Mouse (Mus musculus): ENCODE data around the gene Trpm8.

Gene Trpm8

GRCm38 (mm10) chr1:88284946-88285320, 7.5 kb downstream of the Trpm8 start:
- no peak for DNase-seq (ENCODE audit: low spot score)

GRCm38 (mm10) chr1:88285652-88286051, 8.2 kb downstream of the Trpm8 start:
- no peak for DNase-seq (ENCODE audit: low spot score)

GRCm38 (mm10) chr1:88286136-88286845, 8.8 kb downstream of the Trpm8 start:
- no peak for DNase-seq (ENCODE audit: low spot score)

DNA sequence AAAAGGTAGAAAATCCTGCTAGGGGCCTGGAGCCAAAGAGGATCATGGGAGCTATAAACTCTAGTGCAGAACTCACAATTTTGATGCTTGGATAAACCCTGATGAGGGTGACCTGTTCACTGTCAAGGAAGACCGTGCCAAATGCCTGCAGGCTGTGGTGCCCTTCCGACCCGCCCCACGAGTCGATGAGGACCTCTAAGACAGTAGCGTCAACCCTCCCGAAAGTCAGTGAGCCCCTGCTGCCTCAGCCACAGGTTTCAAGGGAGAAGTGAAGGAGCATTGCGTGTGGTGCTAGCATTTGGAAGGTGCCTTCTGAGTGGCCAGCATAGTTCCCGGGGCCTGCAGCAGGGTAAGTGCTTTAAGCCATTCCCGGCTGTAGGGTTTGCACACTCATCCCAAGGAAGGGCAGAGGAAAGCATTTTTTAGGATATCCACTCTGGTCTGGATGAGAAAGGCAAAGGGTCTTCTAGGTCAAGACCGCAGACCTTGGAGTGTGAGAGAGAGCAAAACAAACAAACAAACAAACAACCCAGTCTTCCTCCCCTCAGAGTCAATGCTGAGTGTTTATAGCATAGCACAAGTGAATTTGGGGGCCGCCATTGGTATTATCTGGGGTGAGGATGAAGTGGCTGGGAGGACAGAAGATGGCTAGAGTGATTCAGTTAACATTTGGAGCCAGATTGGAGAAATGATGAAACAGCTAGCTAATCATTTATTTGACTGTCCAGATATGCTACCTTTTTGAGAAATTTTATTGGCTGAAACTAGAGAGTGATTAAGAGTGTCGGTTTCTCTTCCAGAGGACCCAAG, 9.6 kb downstream of the Trpm8 start:
- DNase-seq (ENCODE audit: low spot score): no peak

GRCm38 (mm10) chr1:88287697-88287980, 10.2 kb downstream of the Trpm8 start:
- peak; percentile 61 for DNase-seq (ENCODE audit: low spot score)

- DNase-seq (ENCODE audit: low spot score): no peak
Observed at GRCm38 (mm10) chr1:88288056-88288788, 10.8 kb downstream of the Trpm8 start.

DNA sequence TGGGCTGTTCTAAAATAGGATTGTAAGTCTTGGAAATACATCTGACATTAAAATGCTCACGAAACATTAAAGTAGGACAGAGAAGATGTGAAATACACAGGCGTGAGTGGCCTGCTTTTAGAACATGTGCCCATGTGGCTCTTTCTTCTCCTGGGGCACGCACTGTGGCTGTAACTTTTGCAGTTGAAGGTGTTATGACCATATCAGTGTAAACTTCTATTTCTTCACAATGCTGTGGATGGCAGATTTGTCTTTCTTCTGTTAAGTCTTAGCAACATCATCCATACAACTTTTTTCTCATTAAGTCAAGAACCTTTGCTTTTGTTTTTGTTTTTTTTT, 11.3 kb downstream of the Trpm8 start:
- DNase-seq (ENCODE audit: low spot score): no peak

DNA sequence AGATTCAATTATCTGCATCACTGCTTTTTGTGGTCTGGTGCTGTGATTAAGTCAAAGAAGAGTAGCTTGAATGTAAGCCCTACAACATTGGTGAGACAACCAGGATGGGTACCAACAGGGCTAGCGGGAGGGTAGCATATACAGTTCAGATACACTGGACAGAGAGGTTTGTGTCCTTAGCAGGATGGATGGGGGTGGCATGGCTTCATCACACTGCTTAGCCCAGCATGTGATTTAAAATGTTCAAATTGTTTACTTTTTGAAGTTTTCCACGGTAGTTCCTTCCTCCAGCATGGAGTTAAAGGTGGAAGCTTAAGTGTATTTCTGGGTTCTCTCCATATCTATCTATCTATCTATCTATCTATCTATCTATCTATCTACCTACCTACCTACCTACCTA, 11.7 kb downstream of the Trpm8 start:
- no peak for DNase-seq (ENCODE audit: low spot score)

GRCm38 (mm10) chr1:88289917-88290316, 12.5 kb downstream of the Trpm8 start:
- DNase-seq (ENCODE audit: low spot score): no peak

DNA sequence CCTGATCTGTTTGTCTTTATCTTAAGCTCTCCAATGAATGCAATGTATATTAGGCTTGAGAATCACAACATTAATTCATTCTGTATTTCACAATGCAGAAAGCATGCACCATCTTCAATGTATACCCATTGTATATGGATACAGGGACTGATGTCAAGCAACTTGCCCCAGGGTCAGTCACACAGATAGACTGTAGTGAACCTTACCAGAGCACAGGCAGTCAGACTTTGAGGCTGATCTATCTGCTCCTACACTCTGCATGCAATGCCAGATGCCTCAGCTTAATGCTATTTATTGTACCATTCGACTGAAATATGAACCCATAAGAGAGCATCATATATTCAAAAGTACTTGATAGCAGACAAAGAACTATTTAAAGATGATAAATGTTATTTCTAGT, 13.1 kb downstream of the Trpm8 start:
- no peak for DNase-seq (ENCODE audit: low spot score)

GRCm38 (mm10) chr1:88291409-88292005, 14.0 kb downstream of the Trpm8 start:
- DNase-seq (ENCODE audit: low spot score): no peak

- no peak for DNase-seq (ENCODE audit: low spot score)
Observed at GRCm38 (mm10) chr1:88292057-88292456, 14.6 kb downstream of the Trpm8 start.

GRCm38 (mm10) chr1:88294650-88295049, 17.2 kb downstream of the Trpm8 start:
- DNase-seq (ENCODE audit: low spot score): no peak

- no peak for DNase-seq (ENCODE audit: low spot score)
Observed at GRCm38 (mm10) chr1:88296171-88296920, 18.9 kb downstream of the Trpm8 start.

DNA sequence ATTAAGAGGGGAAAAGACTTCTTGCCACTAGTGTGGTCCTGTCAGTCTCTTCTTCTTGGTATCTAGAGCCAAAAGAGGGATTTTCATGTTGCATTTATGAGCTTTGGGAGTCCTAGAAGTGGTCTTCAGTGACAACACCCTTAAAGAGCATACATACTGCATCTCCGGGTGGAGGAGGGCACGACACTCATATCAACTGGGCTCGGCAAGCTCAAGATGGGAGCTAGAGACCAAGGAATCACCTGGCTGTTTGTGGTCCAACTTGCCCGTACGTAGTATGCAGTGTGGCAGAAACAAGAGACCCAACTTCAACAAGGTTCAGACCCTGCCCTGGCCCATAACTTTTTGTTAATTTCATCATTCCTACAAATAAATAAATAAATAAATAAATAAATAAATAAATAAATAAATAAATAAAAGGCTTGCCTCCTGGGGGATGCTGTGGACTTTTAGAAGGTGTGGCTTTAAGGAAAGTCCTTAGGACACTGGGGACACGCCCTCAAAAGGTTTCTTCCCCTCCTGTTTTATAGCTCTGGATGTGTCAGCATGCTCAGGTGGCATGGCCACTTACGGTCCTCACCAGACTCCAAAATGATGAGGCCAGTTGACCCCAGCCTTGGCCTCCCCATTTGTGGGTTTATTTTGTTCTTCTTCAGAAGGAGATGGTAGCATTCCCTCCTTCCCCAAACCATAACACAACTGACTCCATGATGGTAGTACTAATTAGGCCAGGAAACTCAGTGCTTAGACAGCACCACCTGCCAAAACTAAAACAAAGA, 20.2 kb downstream of the Trpm8 start:
- DNase-seq (ENCODE audit: low spot score): no peak

DNA sequence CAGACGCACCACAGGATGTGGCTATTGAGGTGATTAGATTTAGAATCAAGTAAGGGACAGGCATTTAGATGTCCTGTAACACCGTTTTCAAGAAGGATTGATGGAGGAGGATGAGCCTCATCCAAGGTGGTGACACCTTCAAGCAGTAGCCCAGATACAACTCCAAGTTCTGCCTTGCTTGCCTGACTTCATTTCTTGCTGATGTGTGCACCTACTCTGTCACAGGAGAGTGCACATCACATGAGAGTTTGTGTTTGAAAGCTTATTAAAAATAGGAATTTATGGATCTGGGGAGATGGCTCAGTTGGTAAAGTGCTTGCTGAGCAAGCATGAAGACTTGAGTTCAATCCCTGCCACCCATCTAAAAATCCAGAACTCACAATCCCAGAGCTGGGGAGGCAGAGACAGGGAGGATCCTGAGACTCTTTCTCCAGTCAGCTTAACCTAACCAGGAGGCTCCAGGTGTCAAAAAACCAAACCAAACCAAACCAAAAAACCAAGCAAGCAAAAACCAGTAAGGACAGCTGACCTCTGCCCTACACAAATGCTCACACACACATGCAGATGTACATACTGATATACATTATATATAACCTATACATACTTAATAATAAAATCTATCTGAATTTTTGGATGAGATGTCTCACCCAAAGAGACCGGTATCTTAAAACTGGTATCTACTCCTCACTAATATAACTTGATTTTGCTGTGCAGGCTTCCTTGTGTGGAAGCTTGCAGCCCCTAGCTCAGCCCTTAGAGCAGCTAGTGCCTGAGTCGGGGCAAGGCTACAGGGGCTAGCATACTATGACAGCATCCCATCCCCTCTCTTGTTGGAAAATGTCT, 21.4 kb downstream of the Trpm8 start:
- no peak for DNase-seq (ENCODE audit: low spot score)

- DNase-seq (ENCODE audit: low spot score): no peak
Observed at GRCm38 (mm10) chr1:88299529-88299945, 22.1 kb downstream of the Trpm8 start.

- no peak for DNase-seq (ENCODE audit: low spot score)
Observed at GRCm38 (mm10) chr1:88300301-88301050, 23.0 kb downstream of the Trpm8 start.

All from c-Kit-positive CD71-positive TER-119-positive erythroid progenitor cells, embryonic 14.5 days (primary cell).